Mouse (Mus musculus) adrenal gland, postnatal 4 days (tissue): ENCODE data around the gene Ppm1h. TPM values are rescaled to one million over a fixed set of nuclear protein-coding genes. Genes with fewer than 3 reads are reported as not detected.

Experiments
- DNase-seq, 2 experiments: peaks; one replicate each; pipeline ENCODE4 v3.0.0; 2021 to 2022; ENCODE audit warnings: low spot score in 2 of 2, mixed read lengths in 2 of 2
- microRNA-seq: library from miRNA; unstranded; fragments of <30 nt; microRNA quantifications from one replicate; pipeline ENCODE4 v1.2.0, GENCODE M21; 2021
- total RNA-seq, 2 experiments: library from RNA; stranded (reverse); gene quantifications; 2 replicates each; pipeline ENCODE4 v1.2.3; 2021

The Ppm1h gene
- total RNA-seq, 2 experiments from 2014 or later: 16.7 to 25.9 TPM

DNA sequence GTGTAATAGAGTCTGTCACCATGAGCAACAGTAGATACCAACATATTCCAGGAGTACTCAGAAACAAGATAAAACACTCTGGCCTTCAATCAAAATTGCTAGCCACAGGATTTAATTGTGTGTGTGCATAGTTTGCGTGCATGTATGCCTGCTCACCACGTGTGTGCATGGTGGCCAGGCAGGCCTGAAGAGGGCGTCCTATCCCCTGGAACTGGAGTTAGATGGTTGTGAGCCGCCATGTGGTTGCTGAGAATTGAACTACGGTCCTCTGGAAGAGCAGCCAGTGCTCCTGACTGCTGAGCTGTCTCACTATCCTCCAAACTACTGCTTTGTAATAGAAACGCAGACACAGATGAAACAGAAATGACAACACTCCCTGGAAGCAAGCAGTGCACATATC, 312.0 kb downstream of the Ppm1h start:
- no peak for DNase-seq

DNA sequence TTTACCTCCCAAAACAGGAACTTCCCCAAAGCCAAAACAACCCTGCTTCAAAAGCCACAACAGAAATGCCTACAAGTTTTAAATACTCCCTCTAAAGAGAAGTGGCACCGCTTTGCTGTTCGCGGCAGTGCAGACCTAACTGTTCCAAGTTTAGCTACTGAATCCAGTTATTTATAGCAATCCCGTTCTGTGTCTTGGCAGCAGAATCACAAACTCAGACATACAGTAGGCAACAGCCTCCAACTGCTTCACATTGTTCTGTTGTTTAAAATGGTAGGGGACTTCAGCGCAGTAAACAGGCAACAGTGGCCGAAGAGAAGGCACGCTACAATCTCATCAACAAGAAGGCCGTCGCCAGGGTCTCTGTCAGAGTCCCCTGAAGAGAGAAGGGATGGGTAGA, 312.5 kb downstream of the Ppm1h start:
- DNase-seq: no peak

DNA sequence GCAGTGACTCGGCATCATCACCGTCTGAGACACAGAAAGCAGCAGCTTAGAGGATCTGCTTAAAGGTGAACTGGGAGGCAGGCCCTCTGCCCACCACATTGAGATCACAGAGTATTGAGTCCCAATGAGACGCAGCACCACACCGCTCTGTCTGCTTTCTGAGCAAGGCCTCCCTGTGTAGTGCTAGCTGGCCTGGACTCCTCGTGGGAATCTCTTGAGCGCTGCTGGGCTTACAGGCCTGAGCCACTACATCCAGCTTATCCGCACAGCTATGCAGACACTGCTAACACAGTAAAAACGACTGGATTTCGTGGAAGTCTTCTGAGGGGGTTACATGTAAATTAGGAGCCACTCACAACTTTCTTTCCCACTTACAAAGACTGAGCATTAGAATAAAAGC, 313.1 kb downstream of the Ppm1h start:
- no peak for DNase-seq

DNA sequence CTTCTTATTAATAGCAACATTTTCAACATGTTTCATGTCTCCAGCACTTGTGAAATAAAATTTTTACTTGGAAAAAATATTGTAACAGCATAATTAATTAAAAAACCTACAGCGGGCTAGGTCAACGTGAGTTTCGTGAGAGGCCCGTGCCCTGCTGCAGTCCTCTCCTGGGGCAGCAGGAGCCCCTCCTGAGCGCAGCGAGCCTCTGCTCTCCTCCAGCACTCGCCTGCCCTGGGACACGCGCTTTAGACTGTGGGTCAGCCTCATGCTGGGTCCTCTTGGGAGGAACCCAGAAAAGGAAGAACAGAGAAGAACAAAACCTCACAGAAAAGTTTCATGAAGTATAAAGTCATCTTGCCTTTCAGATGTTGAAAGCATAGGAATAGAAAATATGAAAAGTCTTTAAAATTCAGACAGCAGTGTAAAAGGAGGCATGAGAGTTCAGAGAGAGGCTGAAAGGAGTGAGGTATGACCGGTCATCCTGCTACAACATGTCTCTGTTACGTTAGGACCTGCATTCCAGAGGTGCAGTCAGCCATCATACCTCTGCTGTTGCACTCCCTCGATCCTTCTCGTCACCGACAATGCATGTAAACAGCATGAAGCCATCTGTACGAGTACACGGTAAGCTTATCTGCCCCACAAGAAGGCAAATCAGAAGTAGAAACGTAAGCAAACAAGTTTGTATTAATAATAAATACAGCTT, 316.0 kb downstream of the Ppm1h start:
- DNase-seq: no peak

Small RNA genes within 50 kb of the gene (microRNA-seq; reads per million reads assigned to microRNA genes)
- gene Mir6412 (not detected), gene Mir8104 (not detected), gene Mirlet7i (78,913 reads per million, percentile 100 among the genes with 10 or more reads in this experiment)

Other genes with a start within 250 kb of the Ppm1h start
- 1 to 10 TPM; 6.6 to 8.7 TPM for gene Avpr1a, start 230.3 kb upstream of the Ppm1h start, total RNA-seq